Mouse (Mus musculus): ENCODE measurements around the gene Efcab5.
"Not testable (repeated sequence)": the region's sequence is repeated elsewhere in the genome, so short reads cannot be mapped to it uniquely, and the experiment has no call there.

Efcab5 gene

GRCm38 (mm10) chr11:77096581-77096980, 92.2 kb downstream of the Efcab5 start:
- DNase-seq (ENCODE audit: low spot score in 2 of 2): no peak

GRCm38 (mm10) chr11:77095206-77095605, 93.6 kb downstream of the Efcab5 start:
- DNase-seq (ENCODE audit: low spot score in 2 of 2): no peak

- no peak for DNase-seq (ENCODE audit: low spot score in 2 of 2)
Measured at GRCm38 (mm10) chr11:77094136-77094535, 94.6 kb downstream of the Efcab5 start.

- peak; percentile 27 to 74 for DNase-seq (ENCODE audit: low spot score in 2 of 2)
Measured at GRCm38 (mm10) chr11:77093208-77093607, 95.6 kb downstream of the Efcab5 start.

- no peak for DNase-seq (ENCODE audit: low spot score in 2 of 2)
Measured at GRCm38 (mm10) chr11:77089162-77089561, 99.6 kb downstream of the Efcab5 start.

GRCm38 (mm10) chr11:77087004-77087403, 101.8 kb downstream of the Efcab5 start:
- no peak for DNase-seq (ENCODE audit: low spot score in 2 of 2)

GRCm38 (mm10) chr11:77084001-77084682, 104.6 kb downstream of the Efcab5 start:
- no peak for DNase-seq (ENCODE audit: low spot score in 2 of 2)

GRCm38 (mm10) chr11:77079361-77079760, 109.4 kb downstream of the Efcab5 start:
- DNase-seq (ENCODE audit: low spot score in 2 of 2): no peak

GRCm38 (mm10) chr11:77078273-77079134, 110.3 kb downstream of the Efcab5 start, which contains the start of gene Nsrp1:
Gene Nsrp1 (minus strand): TSS chr11:77078435.
- DNase-seq (ENCODE audit: low spot score in 2 of 2): peak; percentile 87 to 94

GRCm38 (mm10) chr11:77077792-77078191, 111.0 kb downstream of the Efcab5 start:
- peak in 1 of 2 experiments; percentile 65 for DNase-seq (ENCODE audit: low spot score in 2 of 2)

- not testable (repeated sequence) for DNase-seq (ENCODE audit: low spot score in 2 of 2)
Measured at GRCm38 (mm10) chr11:77077331-77077730, 111.4 kb downstream of the Efcab5 start.

GRCm38 (mm10) chr11:77070721-77071120, 118.0 kb downstream of the Efcab5 start:
- no peak for DNase-seq (ENCODE audit: low spot score in 2 of 2)

GRCm38 (mm10) chr11:77068825-77069224, 119.9 kb downstream of the Efcab5 start:
- no peak for DNase-seq (ENCODE audit: low spot score in 2 of 2)

GRCm38 (mm10) chr11:77063406-77063805, 125.4 kb downstream of the Efcab5 start:
- no peak for DNase-seq (ENCODE audit: low spot score in 2 of 2)

- no peak for DNase-seq (ENCODE audit: low spot score in 2 of 2)
Measured at GRCm38 (mm10) chr11:77061951-77062350, 126.8 kb downstream of the Efcab5 start.

GRCm38 (mm10) chr11:77042816-77043215, 146.0 kb downstream of the Efcab5 start:
- DNase-seq (ENCODE audit: low spot score in 2 of 2): no peak

GRCm38 (mm10) chr11:77041891-77042290, 146.9 kb downstream of the Efcab5 start:
- DNase-seq (ENCODE audit: low spot score in 2 of 2): no peak

Data from spleen, postnatal 4 days (tissue).